Mouse (Mus musculus) MEL (cell line): ENCODE measurements around the gene Gm20388. TPM values are rescaled to one million over a fixed set of nuclear protein-coding genes. Genes with fewer than 3 reads are reported as not detected.

ENCODE experiments used
- DNase-seq: peaks from one replicate; pipeline ENCODE4 v3.0.0; 2011; ENCODE audit warnings: low read depth, low spot score
- H3K27ac ChIP-seq: 2 replicates; pipeline ENCODE4 v1.5.1; 2012; ENCODE audit warnings: low read depth, mild to moderate bottlenecking, control low read depth, low read length, moderate library complexity; ENCODE audit not compliant: control insufficient read depth
- H3K27me3 ChIP-seq, 2 experiments: fragments of 150-350 bp in 1 of 2; sonication (generic) in 1 of 2; 2 replicates each; pipeline ENCODE4 v1.6.1; 2012; ENCODE audit warnings: low read length in 2 of 2, mild to moderate bottlenecking in 2 of 2, improper control_type of control experiment in 1 of 2, moderate library complexity in 1 of 2; ENCODE audit not compliant: insufficient read depth in 2 of 2, control insufficient read depth in 1 of 2
- H3K36me3 ChIP-seq, 2 experiments: 2 replicates each; pipeline ENCODE4 v1.6.1; 2012 to 2014; ENCODE audit warnings: low read length in 2 of 2, improper control_type of control experiment in 1 of 2, inconsistent platforms in 1 of 2, mild to moderate bottlenecking in 1 of 2; ENCODE audit not compliant: insufficient read depth in 2 of 2, control insufficient read depth in 1 of 2
- H3K4me1 ChIP-seq, 2 experiments: fragments of 150-350 bp in 1 of 2; sonication (generic) in 1 of 2; 2 replicates each; pipeline ENCODE4 v1.6.1; 2012; ENCODE audit warnings: low read length in 2 of 2, improper control_type of control experiment in 1 of 2, mild to moderate bottlenecking in 1 of 2; ENCODE audit not compliant: insufficient read depth in 2 of 2, control insufficient read depth in 1 of 2
- H3K4me3 ChIP-seq, 2 experiments: fragments of 150-350 bp in 1 of 2; sonication (generic) in 1 of 2; 2 replicates each; pipeline ENCODE4 v1.5.1; 2012; ENCODE audit warnings: low read depth in 2 of 2, low read length in 2 of 2, mild to moderate bottlenecking in 2 of 2, moderate library complexity in 2 of 2, control low read depth in 1 of 2, improper control_type of control experiment in 1 of 2; ENCODE audit not compliant: control insufficient read depth in 1 of 2, insufficient read depth in 1 of 2
- H3K79me2 ChIP-seq: 2 replicates; pipeline ENCODE4 v1.6.1; 2012; ENCODE audit warnings: mild to moderate bottlenecking, low read length, moderate library complexity; ENCODE audit not compliant: control insufficient read depth, poor library complexity, insufficient read depth
- H3K9ac ChIP-seq: 2 replicates; pipeline ENCODE4 v1.6.1; 2012; ENCODE audit warnings: low read depth, mild to moderate bottlenecking, control low read depth, low read length, moderate library complexity; ENCODE audit not compliant: control insufficient read depth, poor library complexity, severe bottlenecking
- H3K9me3 ChIP-seq: fragments of 150-350 bp; sonication (generic); replicated peaks from 2 replicates; pipeline ENCODE4 v1.6.1; 2012; ENCODE audit warnings: mild to moderate bottlenecking, low read length, improper control_type of control experiment, moderate library complexity; ENCODE audit not compliant: insufficient read depth
- BHLHE40 ChIP-seq: IDR thresholded peaks from 2 replicates; pipeline ENCODE4 v1.6.1; 2012; ENCODE audit warnings: low read depth, mild to moderate bottlenecking, inconsistent platforms, low read length, improper control_type of control experiment, borderline replicate concordance
- CHD2 ChIP-seq: IDR thresholded peaks from 2 replicates; pipeline ENCODE4 v1.6.1; 2011; ENCODE audit warnings: low read length, improper control_type of control experiment
- E2F4 ChIP-seq: IDR thresholded peaks from 2 replicates; pipeline ENCODE4 v1.6.1; 2011; ENCODE audit warnings: low read depth, low read length, improper control_type of control experiment, borderline replicate concordance
- ELF1 ChIP-seq: IDR thresholded peaks from 2 replicates; pipeline ENCODE4 v1.6.1; 2014; ENCODE audit warnings: low read depth, mild to moderate bottlenecking, inconsistent platforms, low read length, improper control_type of control experiment, moderate library complexity
- ETS1 ChIP-seq: IDR thresholded peaks from 2 replicates; pipeline ENCODE4 v1.6.1; 2012; ENCODE audit warnings: low read depth, mild to moderate bottlenecking, inconsistent platforms, low read length, improper control_type of control experiment, moderate library complexity
- GABPA ChIP-seq: IDR thresholded peaks from 2 replicates; pipeline ENCODE4 v1.6.1; 2012; ENCODE audit warnings: low read depth, mild to moderate bottlenecking, inconsistent platforms, low read length, improper control_type of control experiment, moderate library complexity
- HCFC1 ChIP-seq: IDR thresholded peaks from 2 replicates; pipeline ENCODE4 v1.6.1; 2012; ENCODE audit warnings: low read depth, mild to moderate bottlenecking, inconsistent platforms, low read length, improper control_type of control experiment, moderate library complexity
- JUND ChIP-seq: IDR thresholded peaks from 2 replicates; pipeline ENCODE4 v1.6.1; 2011; ENCODE audit warnings: low read depth, mild to moderate bottlenecking, improper control_type of control experiment, low read length
- MAFK ChIP-seq: IDR thresholded peaks from 2 replicates; pipeline ENCODE4 v1.6.1; 2011; ENCODE audit warnings: low read depth, mild to moderate bottlenecking, low read length, improper control_type of control experiment, borderline replicate concordance
- MAX ChIP-seq: IDR thresholded peaks from 2 replicates; pipeline ENCODE4 v1.6.1; 2011; ENCODE audit warnings: low read length, improper control_type of control experiment
- MXI1 ChIP-seq: IDR thresholded peaks from 2 replicates; pipeline ENCODE4 v1.6.1; 2011; ENCODE audit warnings: mild to moderate bottlenecking, low read depth, low read length, improper control_type of control experiment
- NRF1 ChIP-seq: IDR thresholded peaks from 2 replicates; pipeline ENCODE4 v1.6.1; 2014; ENCODE audit warnings: low read depth, mild to moderate bottlenecking, inconsistent platforms, low read length, improper control_type of control experiment, moderate library complexity; ENCODE audit not compliant: poor library complexity, insufficient read depth, severe bottlenecking
- POLR2A ChIP-seq, 2 experiments: IDR thresholded peaks; 2 replicates each; pipeline ENCODE4 v1.6.1; 2011 to 2012; ENCODE audit warnings: low read length in 2 of 2, mild to moderate bottlenecking in 2 of 2, control low read depth in 1 of 2, improper control_type of control experiment in 1 of 2, low read depth in 1 of 2, moderate library complexity in 1 of 2; ENCODE audit not compliant: control insufficient read depth in 1 of 2, insufficient read depth in 1 of 2, poor library complexity in 1 of 2
- RCOR1 ChIP-seq: IDR thresholded peaks from 2 replicates; pipeline ENCODE4 v1.6.1; 2012; ENCODE audit warnings: low read depth, mild to moderate bottlenecking, inconsistent platforms, low read length, improper control_type of control experiment
- SIN3A ChIP-seq: IDR thresholded peaks from 2 replicates; pipeline ENCODE4 v1.6.1; 2012; ENCODE audit warnings: low read length, improper control_type of control experiment, inconsistent platforms
- TAL1 ChIP-seq: IDR thresholded peaks from 2 replicates; pipeline ENCODE4 v1.6.1; 2012; ENCODE audit warnings: mild to moderate bottlenecking, inconsistent platforms, low read length, moderate library complexity, mixed read lengths
- TBP ChIP-seq: IDR thresholded peaks from 2 replicates; pipeline ENCODE4 v1.8.0; 2011; ENCODE audit warnings: low read depth, low read length, improper control_type of control experiment
- USF1 ChIP-seq: IDR thresholded peaks from 2 replicates; pipeline ENCODE4 v1.6.1; 2014; ENCODE audit warnings: low read depth, mild to moderate bottlenecking, inconsistent platforms, low read length, improper control_type of control experiment, moderate library complexity
- USF2 ChIP-seq, 2 experiments: IDR thresholded peaks; 2 replicates each; pipeline ENCODE4 v1.6.1; 2011 to 2012; ENCODE audit warnings: improper control_type of control experiment in 2 of 2, low read length in 2 of 2, borderline replicate concordance in 1 of 2, inconsistent platforms in 1 of 2, low read depth in 1 of 2, mild to moderate bottlenecking in 1 of 2; ENCODE audit not compliant: insufficient read depth in 1 of 2
- ZKSCAN1 ChIP-seq: IDR thresholded peaks from 2 replicates; pipeline ENCODE4 v1.6.1; 2012; ENCODE audit warnings: low read depth, mild to moderate bottlenecking, inconsistent platforms, low read length, improper control_type of control experiment, moderate library complexity
- ZMIZ1 ChIP-seq: IDR thresholded peaks from 2 replicates; pipeline ENCODE4 v1.6.1; 2012; ENCODE audit warnings: low read depth, mild to moderate bottlenecking, inconsistent platforms, low read length, improper control_type of control experiment, moderate library complexity
- ZNF384 ChIP-seq: IDR thresholded peaks from 2 replicates; pipeline ENCODE4 v1.6.1; 2012; ENCODE audit warnings: low read depth, mild to moderate bottlenecking, inconsistent platforms, low read length, improper control_type of control experiment
- polyA plus RNA-seq, 2 experiments: library from polyadenylated mRNA; stranded (reverse) in 1 of 2; unstranded in 1 of 2; fragments of >175 nt in 1 of 2; fragments of >200 nt in 1 of 2; gene quantifications; 2 replicates each; pipeline versions ENCODE4 v1.2.1 to v1.2.4; 2012; ENCODE audit warnings: low replicate concordance in 2 of 2, low read depth in 1 of 2; ENCODE audit not compliant: insufficient read length in 2 of 2, insufficient read depth in 1 of 2, missing spikeins in 1 of 2
- total RNA-seq: library from RNA; depleted of rRNA; stranded (reverse); fragments of 300-350 nt; gene quantifications from 2 replicates; pipeline ENCODE4 v1.2.3, GENCODE M21; 2012

Gene Gm20388
- total and polyA plus RNA-seq, 3 experiments: 11.1 to 17.8 TPM; not detected in 1

GRCm38 (mm10) chr8:121528790-121529189 lies 1618.1 kb downstream of the Gm20388 start:
- no peak for DNase-seq
- H3K4me1 ChIP-seq: no peaks in the 10 kb centered on the region
- H3K9ac ChIP-seq: no peak overlapping the region
- TF ChIP-seq USF2 (IDR thresholded peaks at IDR 0.05; ENCODE audit: borderline replicate concordance in 1 of 2, insufficient read depth in 1 of 2, low read depth in 1 of 2, low read length in 2 of 2): no peak
- no peak for TF ChIP-seq JUND
- TF ChIP-seq ETS1: no peak
- no peak for TF ChIP-seq MAX
- TF ChIP-seq ZNF384: no peak
- no peak for TF ChIP-seq MAFK
- no peak for TF ChIP-seq TBP
- no peak for TF ChIP-seq POLR2A (IDR thresholded peaks at IDR 0.05; ENCODE audit: control insufficient read depth in 1 of 2, insufficient read depth in 1 of 2, low read depth in 1 of 2, low read length in 2 of 2, poor library complexity in 1 of 2)
- no peak for TF ChIP-seq MXI1
- no peak for TF ChIP-seq BHLHE40
- no peak for TF ChIP-seq ELF1
- no peak for TF ChIP-seq HCFC1
- TF ChIP-seq ZKSCAN1: no peak
- no peak for TF ChIP-seq TAL1
- no peak for TF ChIP-seq USF1
- no peak for TF ChIP-seq CHD2
- TF ChIP-seq ZMIZ1: no peak
- no peak for TF ChIP-seq NRF1
- TF ChIP-seq SIN3A: no peak
- no peaks in the 10 kb centered on the region for H3K79me2 ChIP-seq
- no peak overlapping the region for H3K4me3 ChIP-seq
- no peaks in the 10 kb centered on the region for H3K27me3 ChIP-seq
- H3K27ac ChIP-seq: no peak overlapping the region
- no peaks in the 10 kb centered on the region for H3K9me3 ChIP-seq
- no peaks in the 10 kb centered on the region for H3K36me3 ChIP-seq

GRCm38 (mm10) chr8:121530639-121531038 lies 1620.0 kb downstream of the Gm20388 start:
- no peak for TF ChIP-seq ZMIZ1
- TF ChIP-seq GABPA: no peak
- no peak for TF ChIP-seq ETS1
- TF ChIP-seq RCOR1: no peak
- no peak for TF ChIP-seq E2F4
- TF ChIP-seq CHD2: no peak
- no peak for TF ChIP-seq ZNF384
- Histone ChIP-seq H3K27me3 (no peaks in the 10 kb centered on the region), H3K4me1 (no peaks in the 10 kb centered on the region), H3K79me2 (no peaks in the 10 kb centered on the region), H3K9ac (no peak overlapping the region), H3K9me3 (no peaks in the 10 kb centered on the region), H3K4me3 (no peak overlapping the region), H3K36me3 (no peaks in the 10 kb centered on the region), H3K27ac (no peak overlapping the region)
- no peak for DNase-seq
